Mouse (Mus musculus): ENCODE data around the gene Kmo.

Gene Kmo

GRCm38 (mm10) chr1:175693429-175693960 lies 73.3 kb downstream of the Kmo start:
- in situ Hi-C loops (cut with MboI, MseI), result loop anchor here (5.0 kb wide), 1 partner anchor 189 kb away; the partner anchor contains the start of gene Exo1

DNA sequence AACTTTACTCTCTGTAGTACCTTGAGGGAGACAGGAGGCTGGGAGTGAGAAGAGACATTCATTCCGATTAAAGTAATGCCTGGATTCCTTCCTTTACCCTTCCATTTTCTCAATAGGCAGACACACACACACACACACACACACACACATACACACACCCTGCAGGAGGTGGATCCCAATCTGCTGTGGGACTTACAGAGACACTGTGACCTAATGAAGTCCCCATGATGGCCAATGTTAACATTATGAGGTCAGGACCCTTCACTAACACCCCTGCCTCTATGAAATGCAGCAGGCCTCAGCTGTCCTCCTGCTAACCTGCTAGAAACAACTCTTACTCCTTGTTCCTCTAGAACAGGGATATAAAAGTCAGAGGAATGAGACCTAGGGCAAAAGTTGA lies 78.1 kb downstream of the Kmo start, which contains the start of gene Wdr64:
Gene Wdr64, plus strand, starts transcription at position 301 of the 400 bp plus-strand sequence.
- in situ Hi-C loops (cut with MboI, MseI), result loop anchor here (5.0 kb wide), 1 partner anchor 71 kb away; the partner anchor contains the start of gene Fh1

DNA sequence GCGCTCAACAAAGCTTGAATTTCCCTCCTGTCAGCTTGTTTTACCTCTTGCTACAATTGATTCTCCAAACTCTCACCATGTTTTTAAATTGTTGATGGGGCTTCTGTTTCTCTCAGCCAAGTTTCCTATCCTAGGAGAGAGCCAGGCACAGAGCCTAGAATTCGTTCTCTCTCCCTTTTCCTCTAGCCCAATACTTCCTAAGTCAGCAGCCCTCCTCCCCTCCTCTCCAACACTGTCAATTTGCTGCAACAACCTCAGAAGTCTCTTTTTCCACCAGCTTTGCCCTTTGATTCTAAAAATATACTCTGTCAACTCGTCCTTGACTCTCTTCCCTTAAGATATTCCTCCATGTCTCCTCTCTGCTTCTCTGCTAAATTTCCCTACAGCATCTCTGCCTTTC lies 79.2 kb downstream of the Kmo start:
- in situ Hi-C loops (cut with MboI, MseI), result loop anchor here (5.0 kb wide), 1 partner anchor 72 kb away; the partner anchor contains the start of gene Fh1

GRCm38 (mm10) chr1:175699796-175700195 lies 79.6 kb downstream of the Kmo start:
- in situ Hi-C loops (cut with MboI, MseI), result loop anchor here (5.0 kb wide), 1 partner anchor 72 kb away; the partner anchor contains the start of gene Fh1

DNA sequence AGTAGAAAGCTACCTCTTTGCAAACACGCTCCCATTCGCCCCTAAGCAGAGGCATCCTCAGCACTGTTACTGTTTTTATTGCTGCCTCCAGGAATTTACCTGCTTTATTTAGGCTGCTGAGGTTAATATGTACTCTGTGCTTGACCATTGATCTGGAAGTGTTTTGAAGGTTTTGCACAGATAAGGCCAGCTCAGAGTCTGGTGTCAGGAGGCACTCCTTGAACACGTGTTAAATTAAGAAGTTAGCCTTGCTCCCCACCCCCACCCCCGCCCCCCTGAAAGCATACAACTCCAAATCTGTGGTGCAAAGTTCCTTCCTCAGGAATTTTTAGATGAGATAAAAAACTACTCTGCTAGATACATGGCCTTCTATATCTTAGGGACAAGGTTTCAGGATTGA lies 81.0 kb downstream of the Kmo start:
- in situ Hi-C loops (cut with MboI, MseI), result no loop called here

GRCm38 (mm10) chr1:175707599-175707998 lies 87.4 kb downstream of the Kmo start:
- in situ Hi-C loops (cut with MboI, MseI), result no loop called here

- in situ Hi-C loops (cut with MboI, MseI), result no loop called here
Observed at GRCm38 (mm10) chr1:175708013-175708412, 87.8 kb downstream of the Kmo start.
